Mouse (Mus musculus): ENCODE measurements around the gene Csf2rb.

DNA sequence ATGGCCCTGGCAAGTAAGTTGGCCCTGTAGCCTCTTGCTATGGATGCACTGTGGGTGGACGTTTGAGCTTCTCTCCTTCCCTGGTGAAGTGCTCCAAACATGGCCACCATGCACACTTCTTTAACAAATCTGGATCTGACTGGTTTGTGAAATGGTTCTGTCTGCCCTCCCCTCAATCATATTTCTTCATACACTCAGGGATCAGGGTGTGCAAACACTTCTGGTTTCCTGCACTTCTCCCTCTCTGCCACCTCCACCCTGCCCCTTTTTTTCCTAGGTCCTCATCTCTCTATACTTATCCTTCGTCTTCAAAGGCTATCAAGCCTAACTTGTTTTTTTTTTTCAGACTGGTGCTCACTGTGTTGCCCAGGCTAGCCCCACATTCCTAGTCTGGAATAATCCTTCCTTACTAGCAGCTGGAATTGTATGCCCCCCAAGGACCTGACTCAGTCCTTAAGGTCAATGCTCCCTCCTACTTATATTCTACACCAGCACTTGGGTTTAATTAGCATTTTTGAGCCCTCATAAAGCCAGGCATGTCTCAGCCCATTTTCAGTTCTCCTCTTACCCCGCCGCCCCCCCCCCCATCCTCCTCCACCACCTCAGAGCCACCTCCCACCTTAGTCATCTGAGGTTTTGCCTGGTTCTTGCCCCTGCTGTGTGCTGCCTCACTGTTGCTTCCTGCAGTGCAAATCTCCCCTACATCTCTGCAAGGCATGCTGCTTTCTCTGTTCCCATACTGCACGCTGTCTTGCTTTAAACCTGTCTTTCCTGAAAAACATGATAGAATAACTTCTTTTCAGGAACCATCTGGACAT, 6.2 kb downstream of the Csf2rb start:
- no peak for TF ChIP-seq CTCF (IDR thresholded peaks at IDR 0.05; ENCODE audit: control insufficient read depth, insufficient read depth, insufficient replicate concordance, low read depth, low read length)
- TF ChIP-seq POLR2A (IDR thresholded peaks at IDR 0.05; ENCODE audit: control insufficient read depth, low read depth, low read length) = no peak

Data from testis, adult 2 months (tissue).